Mouse (Mus musculus): ENCODE data around the gene Snca.

DNA sequence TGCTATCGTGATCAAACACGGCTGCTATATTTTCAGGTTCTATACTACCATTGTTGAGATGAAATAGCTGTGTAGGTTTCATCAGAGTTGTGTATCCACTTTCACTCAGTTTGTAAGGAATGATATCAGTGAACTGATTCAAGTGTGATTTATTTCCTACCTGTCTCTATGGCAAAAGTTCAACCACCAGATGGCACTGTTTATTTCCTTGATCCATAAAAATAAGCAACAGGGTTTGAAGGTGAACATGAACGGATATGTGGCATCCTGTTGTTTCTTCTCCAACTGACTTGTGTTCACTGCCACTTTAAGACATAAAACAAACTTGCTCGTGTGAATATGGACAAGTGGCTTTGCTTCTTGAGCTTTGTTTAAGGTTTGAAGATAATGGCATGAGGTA lies 147.4 kb downstream of the Snca start:
- TF ChIP-seq CTCF (IDR thresholded peaks at IDR 0.05; ENCODE audit: low read depth) = peak; percentile 70
- no peak for TF ChIP-seq EP300 (IDR thresholded peaks at IDR 0.05; ENCODE audit: low read depth)

Data from heart, postnatal 0 days (tissue).